ENCODE assay signal across 20 mouse cellular contexts in the genomic region with DNA sequence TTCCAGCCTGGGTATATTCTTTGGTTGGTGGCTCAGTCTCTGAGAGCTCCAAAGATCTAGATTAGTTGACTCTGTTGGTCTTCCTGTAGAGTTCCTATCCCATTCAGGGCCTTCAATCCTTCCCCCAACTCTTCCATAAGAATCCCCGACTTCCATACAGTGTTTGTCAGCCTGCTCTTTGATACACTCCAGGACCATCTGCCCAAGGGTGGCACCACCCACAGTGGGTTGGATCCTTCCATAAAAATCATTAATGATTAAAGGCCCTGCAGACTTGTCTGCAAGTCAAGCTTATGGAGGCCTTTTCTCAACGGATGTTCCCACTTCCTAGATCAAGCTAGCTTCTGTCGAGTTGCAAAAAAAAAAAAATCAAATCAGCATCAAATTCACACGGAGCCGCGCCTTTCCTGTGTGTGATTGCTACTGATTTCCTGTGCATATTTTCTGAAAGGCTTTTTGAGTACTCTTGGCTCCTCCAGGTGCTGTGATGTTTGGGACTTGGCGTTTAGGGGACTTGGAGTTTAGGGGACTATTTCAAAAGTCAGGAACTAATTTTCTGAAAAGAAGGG.
DNase-seq lines count a peak whose midpoint lies in the region; ATAC-seq and TF ChIP-seq lines count a peak whose summit lies in the region.
"Had no signal": no experiment of that assay in that cellular context is flagged by ENCODE, and none has a peak within 500 bp of the region (broad histone marks: within the 10 kb centered on the region; RNA-seq: fewer than 3 reads in every experiment).

No protein-coding gene starts in this region.

- no peak for ATAC-seq in heart, embryonic 11.5 days (replicated peaks; ENCODE audit: insufficient number of reproducible peaks, low FRiP score, low TSS enrichment)
- peak; percentile 52 for ATAC-seq in activated CD4-positive, CD25-positive, alpha-beta regulatory T cell, adult 4 months
- no peak for ATAC-seq in hindbrain, postnatal 0 days
- ATAC-seq: forebrain, embryonic 13.5 days; forebrain, postnatal 0 days had no signal

- no peaks in the 10 kb centered on the region for H3K9me3 ChIP-seq in heart, embryonic 11.5 days (replicated peaks; ENCODE audit: control insufficient read depth, low read length)
- no peaks in the 10 kb centered on the region for H3K9me3 ChIP-seq in hindbrain, postnatal 0 days (ENCODE audit: low read length)
- H3K9me3 ChIP-seq: embryonic facial prominence, embryonic 10.5 days; forebrain, embryonic 13.5 days; G1E; heart, embryonic 13.5 days; hindbrain, embryonic 15.5 days had no signal

- H3K27ac ChIP-seq in heart, embryonic 11.5 days (ENCODE audit: low read depth, low read length) = no peak overlapping the region
- no peak overlapping the region for H3K27ac ChIP-seq in hindbrain, postnatal 0 days
- H3K27ac ChIP-seq: embryonic facial prominence, embryonic 10.5 days; forebrain, embryonic 13.5 days; heart, embryonic 13.5 days; hindbrain, embryonic 15.5 days had no signal

- no peaks in the 10 kb centered on the region for H3K36me3 ChIP-seq in heart, embryonic 11.5 days (ENCODE audit: control insufficient read depth, insufficient read depth, low read length)
- no peaks in the 10 kb centered on the region for H3K36me3 ChIP-seq in hindbrain, postnatal 0 days (ENCODE audit: insufficient read depth, low read length)
- H3K36me3 ChIP-seq: embryonic facial prominence, embryonic 10.5 days; G1E; heart, embryonic 13.5 days; hindbrain, embryonic 15.5 days had no signal

- DNase-seq in heart, adult 11 months = peak; percentile 60
- peak; percentile 64 for DNase-seq in CD4-positive helper T cell, adult 2 months (ENCODE audit: low read depth, low spot score)
- DNase-seq in naive thymus-derived CD4-positive, alpha-beta T cell, adult 2 months (ENCODE audit: low read depth) = peak; percentile 69
- DNase-seq in hindbrain, postnatal 0 days (ENCODE audit: low spot score) = no peak
- DNase-seq in adrenal gland, adult (ENCODE audit: inconsistent age in 2 of 2, low spot score in 1 of 2) = no peak
- DNase-seq: adrenal gland, adult 2 months; adrenal gland, postnatal 25 days; cerebellum, adult 2 months; cerebellum, postnatal 10 days; forebrain, postnatal 0 days; gastrocnemius, postnatal 14 days; heart, postnatal 36 days; kidney, adult 11 months had no signal

- no peak overlapping the region for H3K9ac ChIP-seq in heart, embryonic 11.5 days (ENCODE audit: low read depth, low read length)
- no peak overlapping the region for H3K9ac ChIP-seq in hindbrain, postnatal 0 days (replicated peaks; ENCODE audit: low read length)
- H3K9ac ChIP-seq: forebrain, embryonic 13.5 days; forebrain, postnatal 0 days; heart, embryonic 13.5 days; hindbrain, embryonic 15.5 days had no signal

- TF ChIP-seq CTCF in hindbrain, postnatal 0 days (IDR thresholded peaks at IDR 0.05; ENCODE audit: low read depth) = no peak

- no peak overlapping the region for H3K4me3 ChIP-seq in heart, embryonic 11.5 days (ENCODE audit: low read depth, low read length)
- H3K4me3 ChIP-seq in hindbrain, postnatal 0 days (ENCODE audit: low read length) = no peak overlapping the region
- H3K4me3 ChIP-seq: embryonic facial prominence, embryonic 10.5 days; forebrain, embryonic 13.5 days; heart, embryonic 13.5 days; hindbrain, embryonic 15.5 days had no signal

- no peaks in the 10 kb centered on the region for H3K27me3 ChIP-seq in heart, embryonic 11.5 days (ENCODE audit: control insufficient read depth, insufficient read depth, low read length)
- no peaks in the 10 kb centered on the region for H3K27me3 ChIP-seq in hindbrain, postnatal 0 days (ENCODE audit: insufficient read depth, low read length)
- H3K27me3 ChIP-seq: forebrain, embryonic 13.5 days; heart, embryonic 13.5 days; hindbrain, embryonic 15.5 days had no signal

- no peaks in the 10 kb centered on the region for H3K4me1 ChIP-seq in heart, embryonic 11.5 days (ENCODE audit: control insufficient read depth, insufficient read depth, low read length)
- no peaks in the 10 kb centered on the region for H3K4me1 ChIP-seq in hindbrain, postnatal 0 days (ENCODE audit: insufficient read depth, low read length)
- H3K4me1 ChIP-seq: embryonic facial prominence, embryonic 10.5 days; forebrain, embryonic 13.5 days; heart, embryonic 13.5 days; hindbrain, embryonic 15.5 days had no signal

- no peak overlapping the region for H3K4me2 ChIP-seq in heart, embryonic 11.5 days
- no peak overlapping the region for H3K4me2 ChIP-seq in hindbrain, postnatal 0 days (ENCODE audit: low read depth, low read length)
- H3K4me2 ChIP-seq: forebrain, embryonic 13.5 days; heart, embryonic 13.5 days; hindbrain, embryonic 15.5 days had no signal

- 79% methylated on average over 7 of the region's 7 CpGs for WGBS in heart, embryonic 11.5 days (ENCODE audit: insufficient replicate concordance)
- WGBS in hindbrain, postnatal 0 days = 90% methylated on average over 7 of the region's 7 CpGs

Comparison
In these comparisons a context has a peak if more than half of its experiments do, and no peak if none do; other contexts are left out.
1. DNase-seq: peak in heart, adult 11 months (single experiment), CD4-positive helper T cell, adult 2 months (single experiment) and naive thymus-derived CD4-positive, alpha-beta T cell, adult 2 months (single experiment); none in hindbrain, postnatal 0 days (single experiment) and adrenal gland, adult (0 of 2).